Mouse (Mus musculus): ENCODE results near the gene Clic4.

The Clic4 gene

GRCm38 (mm10) chr4:135232563-135232962 lies 40.1 kb downstream of the Clic4 start:
- DNase-seq (ENCODE audit: low spot score in 2 of 2), result no peak

- no peak for DNase-seq (ENCODE audit: low spot score in 2 of 2)
These were observed 41.1 kb downstream of the Clic4 start for GRCm38 (mm10) chr4:135231543-135231942.

GRCm38 (mm10) chr4:135231136-135231535 lies 41.5 kb downstream of the Clic4 start:
- no peak for DNase-seq (ENCODE audit: low spot score in 2 of 2)

- DNase-seq (ENCODE audit: low spot score in 2 of 2), result no peak
These were observed 42.0 kb downstream of the Clic4 start for GRCm38 (mm10) chr4:135230661-135231060.

GRCm38 (mm10) chr4:135229871-135230270 lies 42.7 kb downstream of the Clic4 start:
- DNase-seq (ENCODE audit: low spot score in 2 of 2), result no peak

- no peak for DNase-seq (ENCODE audit: low spot score in 2 of 2)
These were observed 44.5 kb downstream of the Clic4 start for GRCm38 (mm10) chr4:135228136-135228535.

GRCm38 (mm10) chr4:135226008-135226667 lies 46.5 kb downstream of the Clic4 start:
- no peak for DNase-seq (ENCODE audit: low spot score in 2 of 2)

GRCm38 (mm10) chr4:135223808-135224207 lies 48.8 kb downstream of the Clic4 start:
- DNase-seq (ENCODE audit: low spot score in 2 of 2), result no peak

GRCm38 (mm10) chr4:135221632-135222407 lies 50.8 kb downstream of the Clic4 start:
- DNase-seq (ENCODE audit: low spot score in 2 of 2), result no peak

- DNase-seq (ENCODE audit: low spot score in 2 of 2), result no peak
These were observed 52.0 kb downstream of the Clic4 start for GRCm38 (mm10) chr4:135220641-135221040.

DNA sequence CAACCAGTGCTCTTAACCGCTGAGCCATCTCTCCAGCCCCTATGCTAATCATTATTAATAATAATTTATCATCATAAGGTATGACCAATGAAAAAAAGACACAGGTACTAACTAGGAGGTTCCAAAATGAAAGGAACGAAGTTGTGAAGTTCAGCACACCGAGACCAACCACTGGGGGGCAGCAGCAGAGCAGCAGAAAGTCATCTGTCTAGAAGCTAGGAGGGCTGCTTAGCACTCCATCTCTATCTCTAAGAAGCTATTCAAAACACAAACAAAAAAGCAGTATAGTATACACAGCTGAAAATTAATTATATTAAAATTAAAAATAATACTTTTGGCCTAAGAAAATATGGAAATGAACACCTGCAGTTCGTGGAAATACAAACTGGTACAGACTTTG lies 53.0 kb downstream of the Clic4 start:
- DNase-seq (ENCODE audit: low spot score in 2 of 2), result peak; percentile 65 to 78

GRCm38 (mm10) chr4:135209846-135210245 lies 62.8 kb downstream of the Clic4 start:
- no peak for DNase-seq (ENCODE audit: low spot score in 2 of 2)

- DNase-seq (ENCODE audit: low spot score in 2 of 2), result peak; percentile 64 to 68
These were observed 66.7 kb downstream of the Clic4 start for GRCm38 (mm10) chr4:135205711-135206600.

- no peak for DNase-seq (ENCODE audit: low spot score in 2 of 2)
These were observed 67.4 kb downstream of the Clic4 start for GRCm38 (mm10) chr4:135205254-135205653.

DNA sequence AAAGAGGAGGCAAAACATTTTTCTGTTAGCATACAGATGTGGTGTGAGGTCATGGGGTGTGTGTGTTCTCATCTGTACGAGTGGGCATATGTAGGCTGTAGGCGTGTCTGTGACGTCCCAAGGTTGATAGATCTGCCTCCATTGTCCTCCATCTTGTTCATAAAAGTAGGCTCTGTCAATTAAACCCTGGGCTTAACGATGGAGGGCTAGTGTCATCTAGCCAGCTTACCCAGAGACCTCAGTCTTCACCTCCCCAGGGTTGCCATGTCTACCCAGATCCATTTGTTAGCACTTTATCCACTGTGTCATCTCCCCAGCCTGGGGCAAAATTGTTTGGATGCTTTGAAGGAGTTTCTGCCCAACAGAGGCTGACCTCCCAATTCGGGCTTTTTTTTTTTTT lies 67.9 kb downstream of the Clic4 start:
- DNase-seq (ENCODE audit: low spot score in 2 of 2), result no peak

DNA sequence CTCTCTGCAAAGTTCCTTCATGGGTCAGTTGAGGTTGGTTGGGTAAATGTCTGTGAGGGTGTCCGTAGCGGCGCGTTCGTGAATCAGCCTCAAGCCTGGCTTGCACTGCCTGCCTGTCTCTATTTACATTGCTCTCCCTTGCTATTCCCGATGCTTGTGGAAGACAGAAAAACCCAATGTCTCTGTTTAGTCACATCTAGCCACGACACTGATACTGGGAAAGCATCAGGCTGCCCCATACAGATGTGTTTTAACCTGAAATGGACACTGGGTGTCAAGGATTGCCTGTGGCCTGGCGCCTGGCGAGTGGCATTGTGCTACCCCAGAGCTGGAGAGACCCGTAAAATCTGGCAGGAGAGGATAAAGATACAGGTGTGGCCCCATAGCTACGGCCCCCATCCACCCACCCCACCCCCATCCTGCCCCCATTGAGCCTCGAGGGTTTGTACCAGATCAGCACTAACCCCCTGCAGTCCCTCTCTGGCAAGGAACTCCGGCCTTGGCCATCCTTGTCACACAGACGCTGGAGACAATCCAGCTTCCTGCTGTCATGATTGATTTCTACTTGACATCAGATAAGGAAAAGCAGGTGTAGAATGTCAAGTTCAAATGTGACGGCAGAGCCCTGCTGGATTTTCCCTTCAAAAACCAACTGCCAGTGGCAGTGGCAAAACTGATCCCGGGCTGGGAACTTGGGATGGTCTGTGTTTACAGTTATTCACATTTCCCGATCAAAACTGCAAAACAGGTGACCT lies 68.6 kb downstream of the Clic4 start:
- no peak for DNase-seq (ENCODE audit: low spot score in 2 of 2)

DNA sequence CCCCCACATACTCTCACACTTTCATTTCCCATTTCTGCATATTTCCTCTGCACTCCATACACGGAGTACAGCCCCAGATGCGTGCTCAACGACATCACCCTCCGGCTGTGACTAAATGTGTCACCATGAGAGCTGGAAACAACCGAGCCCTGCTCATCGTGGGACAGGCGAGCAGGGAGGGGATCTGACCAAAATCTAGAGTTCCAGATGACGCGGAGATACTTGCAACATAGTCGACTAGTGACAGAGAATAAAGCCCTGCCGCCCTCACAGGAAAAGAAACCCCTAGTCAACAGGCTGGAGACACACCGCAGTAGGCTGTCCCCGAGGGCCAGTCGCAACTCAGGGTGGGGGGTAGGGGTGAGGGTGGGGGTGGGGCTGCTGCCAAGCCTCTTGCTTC lies 69.3 kb downstream of the Clic4 start:
- DNase-seq (ENCODE audit: low spot score in 2 of 2), result no peak

- DNase-seq (ENCODE audit: low spot score in 2 of 2), result no peak
These were observed 70.8 kb downstream of the Clic4 start for GRCm38 (mm10) chr4:135201771-135202170.

DNA sequence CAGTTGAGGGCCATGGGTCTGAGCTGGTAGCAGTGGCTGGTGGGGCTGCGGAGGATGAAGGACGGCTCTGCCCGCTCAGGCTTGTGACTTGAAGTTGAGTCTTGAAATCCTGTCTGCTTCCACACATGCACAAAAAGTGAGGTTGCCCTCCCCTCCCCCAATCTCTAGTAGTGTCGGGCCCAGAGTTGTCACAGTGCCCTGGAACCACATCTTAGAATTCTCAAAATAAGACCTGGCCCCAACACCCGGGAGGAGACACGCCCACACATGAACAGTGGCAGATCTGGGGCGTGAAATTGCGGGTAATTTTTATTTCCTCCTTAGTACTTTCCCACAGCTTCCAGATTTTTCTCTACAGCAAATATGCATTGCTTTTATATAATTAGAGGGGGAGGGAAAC lies 74.8 kb downstream of the Clic4 start:
- DNase-seq (ENCODE audit: low spot score in 2 of 2), result no peak

GRCm38 (mm10) chr4:135192841-135193240 lies 79.8 kb downstream of the Clic4 start:
- DNase-seq (ENCODE audit: low spot score in 2 of 2), result no peak

- no peak for DNase-seq (ENCODE audit: low spot score in 2 of 2)
These were observed 81.0 kb downstream of the Clic4 start for GRCm38 (mm10) chr4:135191604-135192003.

GRCm38 (mm10) chr4:135191185-135191584 lies 81.4 kb downstream of the Clic4 start:
- no peak for DNase-seq (ENCODE audit: low spot score in 2 of 2)

All from frontal cortex, postnatal 25 days (tissue).